Mouse (Mus musculus): ENCODE measurements around the gene Vwf.

GRCm38 (mm10) chr6:125498062-125498461 is 48.5 kb upstream of the Vwf start:
- TF ChIP-seq CTCF (IDR thresholded peaks at IDR 0.05) (peak; percentile 76), EP300 (IDR thresholded peaks at IDR 0.05) (0 out of 2 replicates have a peak, but pooled peaks have one; percentile 24)

All from lung, postnatal 0 days (tissue).